Mouse (Mus musculus) kidney, embryonic 14.5 days (tissue): ENCODE data around the gene Fam129b. TPM values are rescaled to one million over a fixed set of nuclear protein-coding genes. Genes with fewer than 3 reads are reported as not detected.

Experiments used
- ATAC-seq: fragments of 200-750 bp; cut with Nextera tagmentation; 2 replicates; pipeline ENCODE4 v1.8.0; 2017; ENCODE audit warnings: moderate number of reproducible peaks, mild to moderate bottlenecking, moderate TSS enrichment, moderate library complexity; ENCODE audit not compliant: low FRiP score, low TSS enrichment
- H3K27ac ChIP-seq: fragments of 300-500 bp; sonication (generic); 2 replicates; pipeline ENCODE4 v1.5.1; 2014; ENCODE audit warnings: low read depth, mild to moderate bottlenecking, low read length, moderate library complexity, mixed read lengths
- H3K27me3 ChIP-seq: fragments of 300-500 bp; sonication (generic); 2 replicates; pipeline ENCODE4 v1.6.1; 2014; ENCODE audit warnings: mild to moderate bottlenecking, low read length; ENCODE audit not compliant: control insufficient read depth, insufficient read depth
- H3K36me3 ChIP-seq: fragments of 300-500 bp; sonication (generic); 2 replicates; pipeline ENCODE4 v1.6.1; 2014; ENCODE audit warnings: low read length, mixed read lengths; ENCODE audit not compliant: control insufficient read depth, insufficient read depth
- H3K4me1 ChIP-seq: fragments of 300-500 bp; sonication (generic); 2 replicates; pipeline ENCODE4 v1.6.1; 2014; ENCODE audit warnings: low read length, mixed read lengths; ENCODE audit not compliant: control insufficient read depth, insufficient read depth
- H3K4me2 ChIP-seq: fragments of 300-500 bp; sonication (generic); replicated peaks from 2 replicates; pipeline ENCODE4 v1.6.1; 2014; ENCODE audit warnings: low read depth, mild to moderate bottlenecking, low read length
- H3K4me3 ChIP-seq: fragments of 300-500 bp; sonication (generic); 2 replicates; pipeline ENCODE4 v1.5.1; 2014; ENCODE audit warnings: mild to moderate bottlenecking, low read length
- H3K9ac ChIP-seq: fragments of 300-500 bp; sonication (generic); 2 replicates; pipeline ENCODE4 v1.6.1; 2014; ENCODE audit warnings: low read depth, mild to moderate bottlenecking, low read length, moderate library complexity
- H3K9me3 ChIP-seq: fragments of 300-500 bp; sonication (generic); 2 replicates; pipeline ENCODE4 v1.6.1; 2016; ENCODE audit warnings: low read length; ENCODE audit not compliant: control insufficient read depth
- WGBS: fragments of 180-500 bp; shearing (Covaris S2); extraction: QIAGEN DNeasy Blood & Tissue Kit; methylation state at CpG from one replicate; pipeline ENCODE4 v1.1.7; 2014; 5-methylcytosine and 5-hydroxymethylcytosine counted together
- polyA plus RNA-seq: library from polyadenylated mRNA; unstranded; fragments of >200 nt; fragmentation: Nextera tagmentation; extraction: Ambion mirVana; gene quantifications from 2 replicates; pipeline ENCODE4 v1.2.1, GENCODE M21; 2014

The Fam129b gene
- polyA plus RNA-seq, 1 experiment from 2014 or later, result 19.9 TPM

- peak; percentile 93 for ATAC-seq
- Histone ChIP-seq H3K4me3 (peak within 1 kb of the TSS; percentile 97), H3K9ac (peak within 1 kb of the TSS; percentile 81), H3K27me3 (no peaks in the 10 kb centered on the region), H3K4me1 (peaks cover 26% of the 10 kb centered on the region), H3K27ac (peak within 1 kb of the TSS; percentile 94), H3K4me2 (peak within 1 kb of the TSS; percentile 57), H3K36me3 (peaks cover 24% of the 10 kb centered on the region), H3K9me3 (no peaks in the 10 kb centered on the region)
- 3% methylated on average over 55 of the region's 55 CpGs for WGBS
Observed at GRCm38 (mm10) chr2:32961192-32961995, 85.5 kb downstream of the Fam129b start, which contains the start of the genes Rpl12 and Lrsam1. TSS of gene Rpl12 (plus strand) at chr2:32961559. TSS of gene Lrsam1 (minus strand) at chr2:32961614.

- peaks cover 24% of the 10 kb centered on the region for H3K36me3 ChIP-seq
- H3K4me2 ChIP-seq, result peak overlapping the region; percentile 57
- peaks cover 27% of the 10 kb centered on the region for H3K4me1 ChIP-seq
- H3K9ac ChIP-seq, result peak overlapping the region; percentile 81
- no peaks in the 10 kb centered on the region for H3K9me3 ChIP-seq
- no peak for ATAC-seq
- under 1% methylated on average over 33 of the region's 33 CpGs for WGBS
- H3K27ac ChIP-seq, result peak overlapping the region; percentile 94
- H3K4me3 ChIP-seq, result peak overlapping the region; percentile 97
- H3K27me3 ChIP-seq, result no peaks in the 10 kb centered on the region
Observed at GRCm38 (mm10) chr2:32962062-32962874, 86.4 kb downstream of the Fam129b start.

- 4% methylated on average over 9 of the region's 9 CpGs for WGBS
- Histone ChIP-seq H3K36me3 (peaks cover 24% of the 10 kb centered on the region), H3K4me3 (peak overlapping the region; percentile 97), H3K4me2 (peak overlapping the region; percentile 57), H3K27ac (peak overlapping the region; percentile 94; the same call in 1 of the 2 replicates), H3K27me3 (no peaks in the 10 kb centered on the region), H3K4me1 (peaks cover 27% of the 10 kb centered on the region), H3K9ac (peak overlapping the region; percentile 81), H3K9me3 (no peaks in the 10 kb centered on the region)
- no peak for ATAC-seq
Observed at GRCm38 (mm10) chr2:32962875-32963220, 86.9 kb downstream of the Fam129b start.

GRCm38 (mm10) chr2:32963544-32963943 is 87.6 kb downstream of the Fam129b start:
- peak overlapping the region; percentile 97 for H3K4me3 ChIP-seq
- H3K9me3 ChIP-seq, result no peaks in the 10 kb centered on the region
- no peaks in the 10 kb centered on the region for H3K27me3 ChIP-seq
- no peak for ATAC-seq
- peak overlapping the region; percentile 57 for H3K4me2 ChIP-seq
- H3K9ac ChIP-seq, result peak overlapping the region; percentile 81; the same call in 1 of the 2 replicates
- H3K36me3 ChIP-seq, result peaks cover 24% of the 10 kb centered on the region
- peaks cover 27% of the 10 kb centered on the region for H3K4me1 ChIP-seq
- 60% methylated on average over 4 of the region's 4 CpGs for WGBS
- H3K27ac ChIP-seq, result no peak overlapping the region

- no peak overlapping the region for H3K27ac ChIP-seq
- no peak for ATAC-seq
- H3K9ac ChIP-seq, result peak overlapping the region; percentile 81; the same call in 1 of the 2 replicates
- H3K4me2 ChIP-seq, result peak overlapping the region; percentile 57
- peak overlapping the region; percentile 97 for H3K4me3 ChIP-seq
- H3K4me1 ChIP-seq, result peaks cover 27% of the 10 kb centered on the region
- peaks cover 24% of the 10 kb centered on the region for H3K36me3 ChIP-seq
- no peaks in the 10 kb centered on the region for H3K9me3 ChIP-seq
- H3K27me3 ChIP-seq, result no peaks in the 10 kb centered on the region
- 72% methylated on average over 1 of the region's 1 CpGs for WGBS
Observed at GRCm38 (mm10) chr2:32963981-32964380, 88.1 kb downstream of the Fam129b start.

- WGBS, result 34% methylated on average over 10 of the region's 10 CpGs
- ATAC-seq, result no peak
- Histone ChIP-seq H3K36me3 (peaks cover 24% of the 10 kb centered on the region), H3K4me2 (no peak overlapping the region; the same call in 1 of the 2 replicates), H3K4me3 (no peak overlapping the region), H3K4me1 (peaks cover 27% of the 10 kb centered on the region), H3K9ac (peak overlapping the region; percentile 13; the same call in 1 of the 2 replicates), H3K9me3 (no peaks in the 10 kb centered on the region), H3K27ac (no peak overlapping the region), H3K27me3 (no peaks in the 10 kb centered on the region)
Observed at GRCm38 (mm10) chr2:32964659-32965457, 88.9 kb downstream of the Fam129b start.

GRCm38 (mm10) chr2:32965511-32966183 is 89.7 kb downstream of the Fam129b start:
- Histone ChIP-seq H3K4me1 (peaks cover 24% of the 10 kb centered on the region), H3K4me2 (peak overlapping the region; percentile 83), H3K4me3 (no peak overlapping the region), H3K9me3 (no peaks in the 10 kb centered on the region), H3K36me3 (peaks cover 24% of the 10 kb centered on the region), H3K27me3 (no peaks in the 10 kb centered on the region), H3K27ac (no peak overlapping the region), H3K9ac (peak overlapping the region; percentile 78; the same call in 1 of the 2 replicates)
- 15% methylated on average over 7 of the region's 7 CpGs for WGBS
- no peak for ATAC-seq

- H3K9ac ChIP-seq, result peak overlapping the region; percentile 78
- WGBS, result 12% methylated on average over 13 of the region's 13 CpGs
- H3K4me3 ChIP-seq, result peak overlapping the region; percentile 61
- H3K4me2 ChIP-seq, result peak overlapping the region; percentile 83
- ATAC-seq, result no peak
- H3K4me1 ChIP-seq, result peaks cover 21% of the 10 kb centered on the region; the same call in 1 of the 2 replicates
- peaks cover 24% of the 10 kb centered on the region for H3K36me3 ChIP-seq
- no peaks in the 10 kb centered on the region for H3K27me3 ChIP-seq
- peak overlapping the region; percentile 97 for H3K27ac ChIP-seq
- no peaks in the 10 kb centered on the region for H3K9me3 ChIP-seq
Observed at GRCm38 (mm10) chr2:32966184-32966688, 90.3 kb downstream of the Fam129b start.
